In the genomic region with DNA sequence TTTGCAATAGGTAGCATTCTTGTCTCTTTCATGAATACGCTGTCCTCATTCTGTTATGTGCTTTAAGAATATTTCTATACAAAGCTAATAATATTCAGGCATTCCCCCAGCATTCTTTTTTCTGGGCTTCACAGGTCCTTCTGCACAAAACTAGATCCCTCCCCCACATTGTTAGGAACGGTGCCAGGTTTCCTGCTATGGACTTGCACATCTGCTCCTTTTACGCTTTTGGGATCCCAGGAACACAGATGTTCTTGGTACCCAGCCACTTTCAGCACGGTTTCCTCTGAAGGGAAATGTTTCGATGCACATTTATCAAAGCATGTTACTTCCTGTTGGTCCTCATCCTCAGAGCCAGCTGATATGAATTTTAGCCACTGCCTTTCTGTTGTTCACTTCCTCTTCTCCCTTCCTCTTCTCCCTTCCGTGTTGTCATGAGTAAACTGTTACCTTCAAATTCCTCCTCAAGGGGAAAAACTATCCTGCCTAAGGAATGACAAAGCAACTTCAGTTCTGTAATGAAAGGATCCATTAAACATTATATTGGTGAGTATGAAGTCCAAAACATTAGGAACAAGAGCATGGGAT, we compare ENCODE assay signal across 15 mouse cellular contexts.
A peak's percentile ranks its signal among the peaks of the same experiment; 100 is the strongest.
DNase-seq lines count a peak whose midpoint lies in the region; ATAC-seq and TF ChIP-seq lines count a peak whose summit lies in the region.
"Had no signal": no experiment of that assay in that cellular context is flagged by ENCODE, and none has a peak within 500 bp of the region (broad histone marks: within the 10 kb centered on the region; RNA-seq: fewer than 3 reads in every experiment).

No protein-coding gene starts in this region.

- H3K27ac ChIP-seq in embryonic facial prominence, embryonic 11.5 days (replicated peaks; ENCODE audit: low read depth, low read length), result no peak overlapping the region
- H3K27ac ChIP-seq in embryonic facial prominence, embryonic 10.5 days (replicated peaks), result no peak overlapping the region
- no peak overlapping the region for H3K27ac ChIP-seq in kidney, postnatal 0 days
- H3K27ac ChIP-seq: heart, adult 2 months; liver, embryonic 12.5 days; midbrain, embryonic 12.5 days had no signal

- no peaks in the 10 kb centered on the region for H3K4me1 ChIP-seq in embryonic facial prominence, embryonic 11.5 days (ENCODE audit: control insufficient read depth, insufficient read depth, low read length)
- H3K4me1 ChIP-seq in embryonic facial prominence, embryonic 10.5 days, result 0 out of 2 replicates have a peak, but pooled peaks cover 4% of the 10 kb centered on the region
- no peaks in the 10 kb centered on the region for H3K4me1 ChIP-seq in kidney, postnatal 0 days (replicated peaks; ENCODE audit: insufficient read depth, low read length)
- H3K4me1 ChIP-seq: liver, embryonic 12.5 days; midbrain, embryonic 12.5 days had no signal

- H3K27me3 ChIP-seq in embryonic facial prominence, embryonic 11.5 days (ENCODE audit: control insufficient read depth, insufficient read depth, low read length), result no peaks in the 10 kb centered on the region
- no peaks in the 10 kb centered on the region for H3K27me3 ChIP-seq in embryonic facial prominence, embryonic 10.5 days (replicated peaks; ENCODE audit: low read depth, poor library complexity, severe bottlenecking)
- H3K27me3 ChIP-seq in kidney, postnatal 0 days (ENCODE audit: insufficient read depth, low read length), result no peaks in the 10 kb centered on the region
- H3K27me3 ChIP-seq: liver, embryonic 12.5 days; midbrain, embryonic 12.5 days had no signal

- H3K9ac ChIP-seq in embryonic facial prominence, embryonic 11.5 days (replicated peaks; ENCODE audit: low read length), result no peak overlapping the region
- H3K9ac ChIP-seq in kidney, postnatal 0 days (ENCODE audit: low read depth, low read length), result no peak overlapping the region
- H3K9ac ChIP-seq: liver, embryonic 12.5 days; midbrain, embryonic 12.5 days had no signal

- H3K4me2 ChIP-seq in embryonic facial prominence, embryonic 11.5 days (ENCODE audit: low read depth, low read length), result no peak overlapping the region
- no peak overlapping the region for H3K4me2 ChIP-seq in kidney, postnatal 0 days (ENCODE audit: low read length)
- H3K4me2 ChIP-seq: liver, embryonic 12.5 days; midbrain, embryonic 12.5 days had no signal

- WGBS in embryonic facial prominence, embryonic 11.5 days, result 60% methylated on average over 6 of the region's 6 CpGs
- WGBS in embryonic facial prominence, embryonic 10.5 days, result 59% methylated on average over 6 of the region's 6 CpGs
- 41% methylated on average over 6 of the region's 6 CpGs for WGBS in kidney, postnatal 0 days

- H3K36me3 ChIP-seq in embryonic facial prominence, embryonic 11.5 days (replicated peaks; ENCODE audit: control insufficient read depth, insufficient read depth, low read depth, low read length), result no peaks in the 10 kb centered on the region
- H3K36me3 ChIP-seq in embryonic facial prominence, embryonic 10.5 days (replicated peaks), result no peaks in the 10 kb centered on the region
- no peaks in the 10 kb centered on the region for H3K36me3 ChIP-seq in kidney, postnatal 0 days (ENCODE audit: insufficient read depth, low read length)
- H3K36me3 ChIP-seq: liver, embryonic 12.5 days; midbrain, embryonic 12.5 days had no signal

- peak; percentile 13 for DNase-seq in embryonic facial prominence, embryonic 11.5 days (ENCODE audit: low spot score)
- no peak for DNase-seq in embryonic facial prominence, embryonic 10.5 days (ENCODE audit: low spot score)
- peak; percentile 33 for DNase-seq in kidney, postnatal 0 days (ENCODE audit: low spot score)
- DNase-seq in kidney, adult 8-10 months, result no peak
- peak; percentile 4 for DNase-seq in ovary, postnatal 14 days (ENCODE audit: low spot score)
- no peak for DNase-seq in ovary, postnatal 36 days (ENCODE audit: low spot score)
- peak; percentile 33 for DNase-seq in mesoderm, embryonic 11.5 days (ENCODE audit: low read depth, low spot score)
- DNase-seq: adrenal gland, postnatal 36 days; B cell, adult 2 months; cerebellum, adult 9-11 months; heart, adult 2 months had no signal

- no peaks in the 10 kb centered on the region for H3K9me3 ChIP-seq in embryonic facial prominence, embryonic 11.5 days (replicated peaks; ENCODE audit: control insufficient read depth, low read length)
- H3K9me3 ChIP-seq in embryonic facial prominence, embryonic 10.5 days, result no peaks in the 10 kb centered on the region
- no peaks in the 10 kb centered on the region for H3K9me3 ChIP-seq in kidney, postnatal 0 days (replicated peaks; ENCODE audit: low read length)
- H3K9me3 ChIP-seq: liver, embryonic 12.5 days; midbrain, embryonic 12.5 days had no signal

- no peak for ATAC-seq in embryonic facial prominence, embryonic 11.5 days (replicated peaks; ENCODE audit: insufficient number of reproducible peaks, low FRiP score, low TSS enrichment, low read depth)
- no peak for ATAC-seq in kidney, postnatal 0 days (replicated peaks; ENCODE audit: low FRiP score, low read depth)
- ATAC-seq in activated CD4-positive, CD25-positive, alpha-beta regulatory T cell, adult 4 months, result no peak
- ATAC-seq: intestine, embryonic 16.5 days; liver, embryonic 12.5 days had no signal

- H3K4me3 ChIP-seq in embryonic facial prominence, embryonic 11.5 days (ENCODE audit: low read depth, low read length), result no peak overlapping the region
- no peak overlapping the region for H3K4me3 ChIP-seq in embryonic facial prominence, embryonic 10.5 days
- no peak overlapping the region for H3K4me3 ChIP-seq in kidney, postnatal 0 days (replicated peaks; ENCODE audit: low read depth, low read length)
- H3K4me3 ChIP-seq: heart, adult 2 months; liver, embryonic 12.5 days; midbrain, embryonic 12.5 days had no signal

- TF ChIP-seq CTCF in kidney, postnatal 0 days (IDR thresholded peaks at IDR 0.05; ENCODE audit: low read depth), result no peak

Comparison
In these comparisons a context has a peak if more than half of its experiments do, and no peak if none do; other contexts are left out.
1. DNase-seq: peak in embryonic facial prominence, embryonic 11.5 days (single experiment), kidney, postnatal 0 days (single experiment), ovary, postnatal 14 days (single experiment) and mesoderm, embryonic 11.5 days (single experiment); none in embryonic facial prominence, embryonic 10.5 days (single experiment), kidney, adult 8-10 months (0 of 2) and ovary, postnatal 36 days (single experiment).